Mouse (Mus musculus): ENCODE measurements around the gene N4bp1. TPM values are rescaled to one million over a fixed set of nuclear protein-coding genes. Genes with fewer than 3 reads are reported as not detected.

Gene N4bp1
- total and polyA plus RNA-seq, 3 experiments = 12.2 to 15.6 (median 12.8) TPM

GRCm38 (mm10) chr8:86827199-86827598, 57.9 kb downstream of the N4bp1 start:
- Histone ChIP-seq H3K79me2 (replicated peaks; ENCODE audit: control insufficient read depth, extremely low read depth, insufficient read depth, poor library complexity, severe bottlenecking) (no peaks in the 10 kb centered on the region), H3K4me2 (ENCODE audit: insufficient read depth, low read depth, poor library complexity, severe bottlenecking) (no peak overlapping the region), H3K27ac (ENCODE audit: insufficient read depth, low read depth) (no peak overlapping the region), H3K36me3 (replicated peaks in 1 of 2; ENCODE audit: control insufficient read depth in 1 of 2, insufficient read depth in 1 of 2, low read length in 1 of 2) (no peaks in the 10 kb centered on the region), H3K4me3 (replicated peaks in 1 of 3; ENCODE audit: low read depth in 2 of 3, low read length in 2 of 3, poor library complexity in 1 of 3) (no peak overlapping the region), H3K9me3 (replicated peaks; ENCODE audit: low read length) (no peaks in the 10 kb centered on the region), H3K9ac (ENCODE audit: insufficient read depth, low read depth) (no peak overlapping the region), H3K4me1 (ENCODE audit: control insufficient read depth in 1 of 2, insufficient read depth in 2 of 2) (peaks cover 0 to 9% of the 10 kb centered on the region in 2 experiments; a peak in 2 of 4 replicates), H3K27me3 (replicated peaks) (no peaks in the 10 kb centered on the region)
- in situ Hi-C loops (cut with MboI; ENCODE audit: low pct_ligation_motif_present, low pct_unique_long_range_greater_than_20kb, low sequenced_read_pairs) = no loop called here
- DNase-seq (ENCODE audit: extremely low read depth) = no peak
- dilution Hi-C loops (cut with MboI; ENCODE audit: extremely low pct_ligation_motif_present, extremely low pct_unique_long_range_greater_than_20kb, low sequenced_read_pairs) = no loop called here
- no peak for TF ChIP-seq SMC3 (IDR thresholded peaks at IDR 0.05; ENCODE audit: low read depth, low read length)
- no peak for TF ChIP-seq POLR2A (IDR thresholded peaks at IDR 0.05; ENCODE audit: low read depth, low read length)
- peak; percentile 58; the same call in 1 of the 2 replicates for TF ChIP-seq MAFK (IDR thresholded peaks at IDR 0.05; ENCODE audit: insufficient replicate concordance, low read length)

DNA sequence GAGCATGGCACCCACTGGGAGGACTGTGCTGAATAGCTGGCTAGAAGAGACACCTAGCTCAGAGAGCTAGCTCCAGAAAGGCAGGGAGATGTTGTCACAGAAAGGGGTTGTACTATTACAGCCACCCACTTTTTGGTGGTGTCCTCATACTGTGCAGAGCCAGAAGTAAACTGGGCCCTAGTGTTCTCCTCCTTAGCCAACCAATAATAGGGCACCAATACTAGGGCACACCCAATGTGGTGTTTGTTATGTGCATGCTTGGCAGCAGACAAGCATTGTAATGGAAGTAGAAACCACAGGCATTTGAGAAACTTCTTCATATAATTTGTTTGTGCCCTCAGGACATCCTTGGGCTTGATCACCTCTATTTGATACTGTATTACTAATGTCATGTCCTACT, 58.5 kb downstream of the N4bp1 start:
- dilution Hi-C loops (cut with MboI; ENCODE audit: extremely low pct_ligation_motif_present, extremely low pct_unique_long_range_greater_than_20kb, low sequenced_read_pairs) = no loop called here

DNA sequence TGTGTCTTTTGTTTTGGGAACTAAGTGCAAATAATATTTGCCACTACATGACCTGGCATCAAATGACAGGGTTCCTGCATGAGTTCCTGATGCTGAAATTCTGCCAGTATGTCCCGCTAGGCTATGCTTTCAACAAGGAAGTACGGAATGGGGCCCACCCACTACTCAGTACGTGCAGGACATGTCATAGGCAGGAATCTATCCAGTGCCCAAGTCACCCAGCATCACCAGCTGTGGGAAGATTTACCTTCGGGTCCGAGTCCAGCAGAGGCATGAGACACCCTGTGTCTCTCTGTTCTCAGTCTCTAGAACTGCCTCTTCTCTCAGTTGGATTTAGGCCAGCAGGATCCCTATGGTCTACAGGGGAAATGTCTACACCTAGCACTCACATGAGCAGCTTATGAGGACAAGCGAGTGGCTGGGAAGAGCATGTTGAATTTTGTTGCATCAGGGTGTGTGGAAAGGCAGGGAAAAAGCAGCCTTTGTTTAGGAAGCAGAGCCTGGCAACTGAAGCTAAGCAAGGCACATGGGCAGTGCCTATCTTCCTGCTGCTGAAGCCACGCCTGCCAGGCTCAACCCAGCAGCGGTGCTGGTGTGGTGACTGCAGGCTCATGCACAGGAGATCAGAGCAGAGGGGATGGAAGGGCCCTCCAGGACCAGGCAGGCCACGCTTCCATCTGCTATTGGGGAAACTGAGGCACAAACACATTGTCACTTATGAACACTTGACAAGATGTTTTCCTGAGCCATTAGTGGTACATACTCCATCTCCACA, 59.2 kb downstream of the N4bp1 start:
- in situ Hi-C loops (cut with MboI; ENCODE audit: low pct_ligation_motif_present, low pct_unique_long_range_greater_than_20kb, low sequenced_read_pairs) = no loop called here
- Histone ChIP-seq H3K9me3 (replicated peaks; ENCODE audit: low read length) (no peaks in the 10 kb centered on the region), H3K4me3 (replicated peaks in 1 of 3; ENCODE audit: low read depth in 2 of 3, low read length in 2 of 3, poor library complexity in 1 of 3) (no peak overlapping the region), H3K27me3 (replicated peaks) (no peaks in the 10 kb centered on the region), H3K27ac (ENCODE audit: insufficient read depth, low read depth) (no peak overlapping the region), H3K9ac (ENCODE audit: insufficient read depth, low read depth) (no peak overlapping the region), H3K4me1 (ENCODE audit: control insufficient read depth in 1 of 2, insufficient read depth in 2 of 2) (peaks cover 0 to 9% of the 10 kb centered on the region in 2 experiments; a peak in 2 of 4 replicates), H3K79me2 (replicated peaks; ENCODE audit: control insufficient read depth, extremely low read depth, insufficient read depth, poor library complexity, severe bottlenecking) (no peaks in the 10 kb centered on the region), H3K36me3 (replicated peaks in 1 of 2; ENCODE audit: control insufficient read depth in 1 of 2, insufficient read depth in 1 of 2, low read length in 1 of 2) (no peaks in the 10 kb centered on the region), H3K4me2 (ENCODE audit: insufficient read depth, low read depth, poor library complexity, severe bottlenecking) (no peak overlapping the region)
- TF ChIP-seq NRF1 (IDR thresholded peaks at IDR 0.05; ENCODE audit: low read depth, low read length) = no peak
- TF ChIP-seq ZNF384 (IDR thresholded peaks at IDR 0.05; ENCODE audit: low read depth, low read length) = no peak
- no peak for TF ChIP-seq ZC3H11A (IDR thresholded peaks at IDR 0.05; ENCODE audit: low read depth, low read length)
- no peak for TF ChIP-seq UBTF (IDR thresholded peaks at IDR 0.05; ENCODE audit: low read depth, low read length)
- no peak for DNase-seq (ENCODE audit: extremely low read depth)
- dilution Hi-C loops (cut with MboI; ENCODE audit: extremely low pct_ligation_motif_present, extremely low pct_unique_long_range_greater_than_20kb, low sequenced_read_pairs) = no loop called here

More for the DNA sequence above, 58.5 kb downstream of the N4bp1 start:
- Histone ChIP-seq H3K79me2 (replicated peaks; ENCODE audit: control insufficient read depth, extremely low read depth, insufficient read depth, poor library complexity, severe bottlenecking) (no peaks in the 10 kb centered on the region), H3K9me3 (replicated peaks; ENCODE audit: low read length) (no peaks in the 10 kb centered on the region), H3K27me3 (replicated peaks) (no peaks in the 10 kb centered on the region), H3K4me2 (ENCODE audit: insufficient read depth, low read depth, poor library complexity, severe bottlenecking) (no peak overlapping the region), H3K4me1 (ENCODE audit: control insufficient read depth in 1 of 2, insufficient read depth in 2 of 2) (peaks cover 0 to 9% of the 10 kb centered on the region in 2 experiments; a peak in 2 of 4 replicates), H3K27ac (ENCODE audit: insufficient read depth, low read depth) (no peak overlapping the region), H3K9ac (ENCODE audit: insufficient read depth, low read depth) (no peak overlapping the region), H3K36me3 (replicated peaks in 1 of 2; ENCODE audit: control insufficient read depth in 1 of 2, insufficient read depth in 1 of 2, low read length in 1 of 2) (no peaks in the 10 kb centered on the region), H3K4me3 (replicated peaks in 1 of 3; ENCODE audit: low read depth in 2 of 3, low read length in 2 of 3, poor library complexity in 1 of 3) (no peak overlapping the region)
- TF ChIP-seq JUND (conservative IDR thresholded peaks at IDR 0.05; ENCODE audit: low read depth, low read length) (no peak), ZKSCAN1 (IDR thresholded peaks at IDR 0.05; ENCODE audit: borderline replicate concordance, low read depth, low read length) (no peak), UBTF (IDR thresholded peaks at IDR 0.05; ENCODE audit: low read depth, low read length) (no peak), USF2 (conservative IDR thresholded peaks at IDR 0.05; ENCODE audit: low read depth, low read length) (no peak), E2F4 (IDR thresholded peaks at IDR 0.05; ENCODE audit: insufficient replicate concordance, low read depth, low read length) (no peak), ELF1 (IDR thresholded peaks at IDR 0.05; ENCODE audit: low read depth, low read length) (no peak), RCOR1 (conservative IDR thresholded peaks at IDR 0.05; ENCODE audit: low read depth, low read length) (no peak), GABPA (IDR thresholded peaks at IDR 0.05; ENCODE audit: insufficient replicate concordance, low read depth, low read length) (no peak), USF1 (IDR thresholded peaks at IDR 0.05; ENCODE audit: low read depth, low read length) (no peak), BHLHE40 (IDR thresholded peaks at IDR 0.05; ENCODE audit: low read depth, low read length) (no peak), SMC3 (IDR thresholded peaks at IDR 0.05; ENCODE audit: low read depth, low read length) (no peak), CHD1 (IDR thresholded peaks at IDR 0.05; ENCODE audit: low read depth, low read length) (no peak), POLR2A (IDR thresholded peaks at IDR 0.05; ENCODE audit: low read depth, low read length) (no peak), TBP (conservative IDR thresholded peaks at IDR 0.05; ENCODE audit: low read depth, low read length) (no peak), CTCF (conservative IDR thresholded peaks at IDR 0.05 in 1 of 2, IDR thresholded peaks at IDR 0.05 in 1 of 2; ENCODE audit: low read depth in 2 of 2, low read length in 2 of 2) (no peak)
- DNase-seq (ENCODE audit: extremely low read depth) = no peak
- in situ Hi-C loops (cut with MboI; ENCODE audit: low pct_ligation_motif_present, low pct_unique_long_range_greater_than_20kb, low sequenced_read_pairs) = no loop called here

Measured in CH12.LX (cell line).